Mouse (Mus musculus): ENCODE results near the gene Rabep2. TPM values are rescaled to one million over a fixed set of nuclear protein-coding genes. Genes with fewer than 3 reads are reported as not detected.
"Not testable (repeated sequence)": the region's sequence is repeated elsewhere in the genome, so short reads cannot be mapped to it uniquely, and the experiment has no call there.

Rabep2 gene
- total RNA-seq, 4 experiments from 2014 or later: 5.9 to 9.9 (median 6.0) TPM

DNA sequence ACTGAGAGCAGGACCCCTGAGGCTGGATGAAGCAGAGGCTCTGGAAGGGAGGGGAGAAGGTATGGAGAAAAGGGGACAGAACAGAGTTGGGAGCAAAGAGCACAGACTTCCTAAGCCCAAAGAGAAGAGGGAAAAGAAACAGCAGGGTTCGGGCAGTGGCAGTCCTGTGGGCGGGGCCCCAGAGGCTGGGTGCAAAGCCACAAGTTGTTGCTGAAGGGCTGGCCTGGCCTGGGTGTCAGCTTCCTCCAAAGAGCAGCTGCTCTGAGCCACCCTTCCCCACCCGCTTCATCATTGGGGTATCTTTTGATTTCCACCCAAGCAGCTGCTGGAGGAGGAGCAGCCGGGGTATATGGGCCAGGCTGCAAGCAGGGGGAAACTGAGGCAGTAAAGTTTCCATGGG lies 35.6 kb downstream of the Rabep2 start:
- DNase-seq (ENCODE audit: low spot score): no peak

DNA sequence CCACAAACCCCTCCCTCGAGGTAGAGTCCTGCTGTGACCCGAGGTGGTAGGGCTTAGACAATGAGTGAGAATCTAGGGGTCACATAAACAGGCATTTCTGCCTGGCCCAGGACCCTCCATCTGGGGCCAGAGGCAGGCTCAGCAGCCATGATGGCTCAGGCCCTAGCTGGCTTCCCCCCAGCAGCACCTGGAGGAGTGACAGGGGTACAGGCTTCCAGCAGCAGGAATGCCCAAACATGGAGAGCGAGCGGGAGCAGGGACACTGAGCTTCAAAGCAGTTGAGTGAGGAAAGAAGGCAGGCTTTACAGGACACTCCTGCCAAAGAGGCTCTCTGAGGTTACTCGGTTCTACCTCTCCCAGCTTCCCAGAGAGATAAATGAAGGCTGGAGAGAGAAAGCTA lies 36.3 kb downstream of the Rabep2 start:
- DNase-seq (ENCODE audit: low spot score): no peak

DNA sequence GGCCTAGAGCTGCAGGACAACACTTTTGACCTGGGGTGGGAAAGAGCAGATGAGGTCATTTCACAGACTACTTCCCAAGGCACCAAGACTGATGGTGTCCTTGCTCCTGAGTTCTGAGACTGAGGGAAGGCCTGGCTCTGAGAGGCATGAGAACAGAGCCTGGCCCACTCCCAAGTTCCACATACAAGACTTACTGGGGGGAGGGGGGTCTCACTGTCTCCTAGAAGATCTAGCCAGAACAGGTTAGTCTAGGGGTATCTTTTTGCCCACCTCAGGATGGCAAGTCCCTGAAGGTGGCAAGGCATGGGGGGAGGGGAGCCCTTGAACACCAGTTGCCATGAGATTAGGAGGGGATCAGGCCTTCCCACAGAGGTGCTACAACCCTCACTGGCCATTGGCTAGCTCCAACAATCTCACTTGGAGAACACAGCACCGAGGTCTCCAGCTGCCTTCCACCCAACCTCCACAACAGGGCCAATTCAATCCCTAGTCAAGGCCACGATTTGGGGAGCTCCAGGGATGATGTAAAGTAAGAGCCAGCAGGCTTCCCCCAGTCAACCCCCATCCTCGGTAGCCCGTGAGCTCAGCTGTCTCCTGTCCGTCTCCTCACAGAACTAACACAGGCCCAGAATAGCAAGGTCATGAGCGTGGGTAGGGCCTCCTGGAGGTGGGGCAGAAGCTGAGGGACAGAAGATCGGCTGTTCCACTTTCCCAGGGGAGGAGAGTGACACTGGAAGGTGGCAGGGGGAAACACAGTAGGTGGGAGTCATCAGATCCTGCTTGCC lies 36.9 kb downstream of the Rabep2 start:
- peak; percentile 48 for DNase-seq (ENCODE audit: low spot score)

DNA sequence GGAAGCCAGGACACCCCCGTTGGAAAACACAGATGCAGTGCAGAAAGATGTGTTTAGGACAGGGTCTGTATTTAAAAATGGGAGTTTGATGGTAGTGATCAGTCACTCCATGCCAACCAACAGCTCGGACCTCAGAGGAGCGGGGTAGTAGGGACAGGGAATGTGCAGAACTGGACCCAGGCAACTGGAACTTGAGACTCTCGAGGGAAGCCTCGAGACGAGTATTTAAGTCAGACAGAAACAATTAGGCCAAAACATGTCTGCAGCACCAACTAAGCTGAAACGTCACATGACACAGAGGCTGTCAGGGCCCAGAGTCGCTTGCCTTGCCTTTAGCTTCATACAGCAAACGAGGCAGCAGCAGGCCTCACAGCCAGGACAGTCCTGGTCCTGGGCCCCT lies 37.6 kb downstream of the Rabep2 start:
- no peak for DNase-seq (ENCODE audit: low spot score)

DNA sequence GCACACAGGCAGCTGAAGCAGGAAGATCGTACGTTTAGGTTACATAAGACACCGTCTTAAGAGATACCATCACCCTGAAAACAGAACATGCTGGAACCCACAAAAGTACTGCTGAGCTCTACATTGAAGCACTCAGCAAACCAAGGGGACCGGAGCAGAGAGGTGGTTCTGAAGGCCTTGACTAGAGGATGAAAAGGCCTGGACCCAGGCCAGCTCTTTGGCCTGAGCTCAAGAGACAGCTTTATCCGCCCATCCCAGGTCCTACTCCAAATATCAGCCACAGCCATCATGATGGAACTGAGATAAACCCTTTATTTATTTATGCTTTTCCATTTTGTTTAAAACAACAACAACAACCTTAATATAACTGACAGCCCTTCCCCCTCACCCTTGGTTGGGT lies 38.1 kb downstream of the Rabep2 start:
- DNase-seq (ENCODE audit: low spot score): no peak

DNA sequence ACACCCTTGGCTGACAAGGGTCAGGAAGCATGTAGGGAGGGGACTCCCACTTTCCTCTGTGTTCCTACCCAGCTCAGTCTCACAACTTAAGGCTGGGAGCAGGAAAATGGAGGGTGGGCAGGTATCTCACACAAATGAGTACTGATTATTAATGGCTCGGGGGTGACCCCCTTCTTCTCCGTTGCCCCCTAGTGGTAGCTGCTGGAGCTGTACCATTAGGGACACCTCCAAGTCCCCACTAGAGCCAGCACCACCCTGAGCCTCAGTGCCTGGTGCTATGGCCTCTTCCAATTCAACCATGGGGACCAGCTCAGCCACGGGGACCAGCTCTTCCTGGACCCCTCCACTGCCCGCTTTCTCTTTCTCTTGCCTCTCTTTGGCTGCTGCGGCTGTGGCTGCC lies 38.7 kb downstream of the Rabep2 start:
- no peak for DNase-seq (ENCODE audit: low spot score)

DNA sequence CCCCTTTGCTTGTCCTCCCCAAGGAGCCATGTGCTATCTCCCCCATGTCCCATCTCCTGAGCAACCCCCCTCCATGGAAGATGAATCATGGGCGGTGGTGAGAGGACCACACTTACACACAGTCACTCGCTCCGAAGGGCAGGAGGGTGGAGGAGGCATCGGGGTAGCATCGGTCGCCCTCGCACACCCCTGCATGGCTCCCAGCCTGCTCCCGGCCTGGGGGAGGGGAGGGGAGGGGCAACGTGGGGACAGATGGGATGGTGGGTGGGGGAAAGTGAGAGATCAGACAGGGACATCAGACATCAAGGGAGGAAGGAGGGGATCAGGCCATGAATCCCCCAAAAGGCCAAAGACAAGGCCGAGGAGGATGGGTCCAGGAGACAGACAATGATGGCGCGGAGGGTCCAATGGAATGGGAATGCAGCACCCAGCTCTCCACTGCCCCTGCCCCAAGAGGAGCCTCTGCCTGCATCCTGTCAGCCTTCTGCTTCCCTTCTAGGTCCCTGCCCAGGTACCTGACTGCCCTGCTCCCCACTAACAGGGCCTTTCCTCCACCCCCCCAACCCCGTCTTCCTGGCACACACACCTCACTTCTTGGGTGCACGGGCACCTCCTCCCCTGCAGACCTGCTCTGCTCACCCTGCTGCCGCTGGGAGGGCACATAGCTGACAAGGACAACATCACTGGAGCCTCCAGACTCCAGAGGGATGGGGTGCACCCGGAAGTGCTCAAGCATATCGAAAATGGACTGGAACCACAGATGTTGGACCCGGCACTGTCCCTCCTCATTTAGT lies 39.5 kb downstream of the Rabep2 start:
- no peak for DNase-seq (ENCODE audit: low spot score)

DNA sequence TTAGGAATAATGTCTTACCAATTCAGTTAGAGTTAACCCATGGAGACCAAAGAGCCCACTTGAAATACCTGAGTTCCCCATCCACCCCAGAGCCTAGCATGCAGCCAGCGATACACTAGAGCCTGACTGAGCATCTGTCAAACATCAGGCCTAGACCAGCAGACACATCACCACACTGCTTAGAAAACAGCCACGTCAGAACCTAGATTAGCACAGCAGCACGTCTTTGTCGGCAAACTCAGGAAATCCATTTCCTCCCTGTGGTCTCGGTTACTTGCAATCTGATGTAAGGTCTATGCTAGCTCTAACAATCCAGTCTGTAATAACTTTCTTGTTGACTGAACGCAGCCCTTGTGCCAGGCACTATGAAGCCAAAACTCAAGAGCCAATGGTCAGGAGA lies 41.5 kb downstream of the Rabep2 start:
- no peak for DNase-seq (ENCODE audit: low spot score)

DNA sequence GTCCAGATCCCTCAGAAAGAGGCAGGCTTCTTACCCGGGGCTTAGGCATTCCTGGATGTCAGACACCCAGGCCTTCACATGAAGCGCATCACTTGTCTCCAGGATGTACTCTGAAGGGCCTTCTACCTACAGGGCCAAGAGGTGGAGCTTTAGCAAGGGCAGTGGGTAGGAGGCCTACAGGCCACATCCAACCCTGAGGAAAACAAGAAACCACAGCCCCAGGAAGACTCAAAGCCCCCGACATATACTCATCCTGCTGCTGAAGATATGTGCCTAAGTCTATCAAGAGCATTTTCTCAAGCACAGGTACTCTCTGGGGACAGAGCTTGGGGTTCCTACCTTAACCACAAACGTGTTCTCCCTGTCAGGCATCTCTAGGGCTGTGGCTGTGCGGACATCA lies 42.8 kb downstream of the Rabep2 start:
- no peak for DNase-seq (ENCODE audit: low spot score)

DNA sequence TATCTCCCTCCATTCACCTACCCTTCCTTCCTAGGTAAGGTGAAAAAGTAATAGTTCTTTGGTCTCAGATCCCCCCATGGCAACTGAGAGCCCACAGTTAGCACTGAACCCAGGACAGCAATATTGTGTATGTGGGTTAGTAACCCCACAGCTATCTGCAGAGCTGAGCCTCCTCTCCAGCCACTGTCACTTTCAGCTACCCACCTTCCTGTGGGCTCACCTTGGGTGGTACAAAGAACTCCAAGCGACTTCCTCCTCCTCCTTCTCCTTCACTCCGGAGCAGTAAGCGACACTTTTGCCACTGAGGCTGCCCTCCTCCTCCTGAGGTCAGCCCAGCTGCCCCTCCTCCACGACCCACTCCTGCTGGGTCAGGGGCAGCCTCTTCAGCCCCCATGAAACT lies 43.3 kb downstream of the Rabep2 start:
- no peak for DNase-seq (ENCODE audit: low spot score)

DNA sequence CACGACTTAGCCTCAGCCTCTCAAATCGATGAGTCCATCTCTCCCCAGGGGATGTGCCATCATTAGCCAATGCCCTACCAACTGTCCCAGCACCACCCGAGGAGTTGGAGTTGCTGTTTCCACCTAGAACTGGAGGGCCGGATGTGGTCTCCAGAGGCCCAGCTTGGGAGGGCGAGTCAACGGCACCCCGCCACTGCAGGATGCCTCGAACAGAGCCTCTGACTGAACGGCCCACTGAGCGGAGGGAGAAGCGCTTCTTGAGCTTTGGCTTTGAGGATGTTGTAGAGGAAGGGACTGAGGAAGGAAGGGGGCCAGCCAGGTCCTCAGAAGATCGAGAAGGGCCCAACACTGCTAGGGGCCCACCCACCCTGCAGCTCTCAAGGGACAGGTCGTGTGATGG lies 43.7 kb downstream of the Rabep2 start:
- DNase-seq (ENCODE audit: low spot score): no peak

DNA sequence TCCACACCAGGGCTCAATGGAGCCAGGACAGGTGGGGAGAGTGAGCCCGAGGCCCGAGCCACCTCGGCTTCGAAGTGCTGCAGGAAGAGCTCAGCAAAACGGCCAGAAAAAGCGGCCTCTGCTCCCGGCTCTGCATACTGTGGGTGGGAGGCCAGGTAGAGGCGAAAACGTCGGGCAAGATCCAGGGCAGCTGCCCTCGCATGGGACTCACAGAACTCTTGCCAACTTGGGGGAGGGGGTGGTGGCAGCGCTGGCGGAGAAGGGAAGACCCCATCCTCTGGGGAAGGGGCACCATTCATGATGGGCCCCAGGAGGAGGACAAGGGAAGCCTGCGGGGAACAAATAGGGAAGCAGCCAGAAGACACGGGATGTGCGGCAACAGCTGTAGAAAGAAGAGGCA lies 44.2 kb downstream of the Rabep2 start:
- no peak for DNase-seq (ENCODE audit: low spot score)

DNA sequence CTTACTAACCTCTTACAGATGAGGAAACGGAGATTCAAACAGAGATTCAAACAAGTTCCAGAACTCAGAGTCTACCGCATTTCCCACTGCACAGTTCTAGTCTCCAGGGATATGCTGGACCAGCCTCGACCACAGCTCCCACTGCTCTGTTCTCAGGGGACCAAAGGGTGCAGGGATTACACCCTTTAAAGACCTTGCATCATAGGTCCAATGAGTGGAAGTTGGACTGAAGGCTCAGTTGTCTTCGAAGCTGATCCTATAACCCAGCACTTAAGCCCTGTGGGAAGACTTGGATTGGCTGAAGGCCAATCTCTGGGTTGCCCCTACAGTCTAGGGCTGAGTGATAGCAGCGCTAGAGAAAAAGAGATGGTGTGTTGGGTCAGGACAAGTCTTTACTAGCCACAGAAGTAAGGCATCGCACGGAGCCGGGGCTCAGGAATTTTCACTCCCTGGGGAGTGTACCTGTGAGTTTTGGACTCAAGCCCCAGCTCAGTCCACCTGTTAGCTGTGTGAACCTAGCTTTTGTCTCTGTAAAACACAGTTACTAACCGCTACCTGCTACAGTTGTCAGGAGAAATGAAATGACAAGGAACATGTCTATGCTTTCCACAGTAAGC lies 45.0 kb downstream of the Rabep2 start:
- DNase-seq (ENCODE audit: low spot score): no peak

DNA sequence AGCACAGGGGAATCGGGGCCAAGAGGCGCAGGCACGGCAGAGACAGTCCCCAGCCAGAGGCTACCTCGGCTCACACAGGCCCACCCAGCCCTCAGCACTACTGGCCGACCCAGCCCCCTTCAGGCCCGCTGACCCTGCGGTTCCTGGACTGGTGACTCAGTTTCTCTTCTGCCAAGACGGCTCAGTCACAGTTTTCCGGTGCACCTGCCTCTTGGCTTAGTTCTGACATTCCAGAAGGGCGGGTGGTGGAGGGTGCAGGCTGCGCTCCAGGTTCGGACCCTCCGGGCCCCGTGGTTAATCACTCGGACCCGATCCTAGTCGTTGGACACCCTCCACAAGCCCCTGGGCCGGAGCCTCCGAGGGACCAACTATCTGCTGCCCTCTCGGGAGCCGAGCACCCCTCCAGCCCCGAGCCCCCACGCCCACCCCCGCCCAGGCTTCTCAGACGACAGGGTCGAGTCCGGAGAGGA lies 46.0 kb downstream of the Rabep2 start:
- no peak for DNase-seq (ENCODE audit: low spot score)

DNA sequence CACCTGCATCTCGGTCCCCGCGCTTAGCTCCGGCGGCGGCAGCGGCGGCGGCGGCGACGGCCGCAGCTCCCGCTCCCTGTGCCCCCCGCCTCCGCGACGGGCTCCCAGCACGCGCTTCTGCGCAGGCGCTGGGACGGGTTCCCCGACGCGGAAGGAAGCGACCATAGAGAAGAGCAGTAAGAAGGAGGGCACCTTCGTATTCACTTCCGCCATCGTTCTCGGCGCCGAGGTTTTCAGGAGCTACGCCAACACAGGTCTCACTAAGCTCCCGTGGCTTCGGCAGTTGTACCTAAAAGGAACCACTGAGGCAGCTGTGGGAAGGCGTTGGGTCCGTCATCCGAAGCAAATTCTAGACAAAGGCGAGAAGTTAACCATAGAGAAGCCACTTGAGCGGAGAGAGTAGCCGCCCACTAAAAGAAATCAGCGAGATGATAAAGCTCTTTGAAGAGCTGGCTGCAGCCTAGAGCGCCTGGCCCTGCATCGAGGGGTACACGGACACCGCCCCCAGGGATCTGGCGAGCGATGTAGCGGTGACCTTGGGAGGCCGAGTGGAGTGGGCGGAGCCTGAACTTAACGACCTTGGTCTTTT lies 46.5 kb downstream of the Rabep2 start, which contains the start of gene Sh2b1:
Sh2b1 (minus strand) TSS at position 432 of the 589 bp plus-strand sequence.
- DNase-seq (ENCODE audit: low spot score): peak; percentile 86

DNA sequence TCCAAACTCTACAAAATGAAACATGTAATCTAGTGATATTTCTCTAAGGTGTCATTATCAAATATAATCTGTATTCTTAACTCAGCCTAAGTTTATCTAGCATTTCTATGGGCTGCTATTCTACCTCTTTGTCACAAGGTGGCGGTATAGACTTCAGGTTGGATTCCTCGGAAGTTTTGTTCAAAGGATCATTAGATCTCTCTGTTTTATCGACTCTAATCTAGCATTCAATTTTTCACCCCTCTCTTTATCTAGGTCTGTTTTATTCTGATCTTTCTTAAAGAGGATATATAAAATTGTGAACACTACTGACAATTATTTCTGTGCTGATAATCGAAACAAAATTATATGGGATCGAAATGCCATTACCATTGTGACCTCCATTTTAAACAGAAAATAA lies 53.1 kb downstream of the Rabep2 start:
- no peak for DNase-seq (ENCODE audit: low spot score)

DNA sequence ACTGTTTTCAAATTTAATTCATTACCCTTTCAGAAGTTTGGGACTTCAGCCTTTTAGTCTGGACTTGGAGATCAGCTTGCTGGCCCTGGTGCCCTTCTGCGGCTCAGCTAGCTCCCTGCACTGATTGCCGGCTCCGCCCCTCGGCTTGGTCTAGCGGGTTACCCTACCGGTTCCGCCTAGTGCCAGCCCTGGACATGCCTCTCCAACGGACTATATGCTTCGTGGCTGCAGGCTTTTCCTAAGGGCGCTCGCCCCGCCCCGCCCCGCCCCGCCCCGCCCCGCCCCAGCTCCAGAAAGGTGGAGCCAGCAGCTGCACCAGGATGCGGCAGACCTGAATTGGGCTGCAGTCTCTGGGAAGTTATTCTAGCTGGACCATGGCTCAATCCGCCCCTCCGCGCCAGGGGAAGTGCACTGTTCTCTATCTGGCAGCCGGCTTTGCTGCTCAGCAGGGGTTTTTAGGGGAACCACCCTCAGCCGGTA lies 53.9 kb downstream of the Rabep2 start:
- DNase-seq (ENCODE audit: low spot score): peak; percentile 84

DNA sequence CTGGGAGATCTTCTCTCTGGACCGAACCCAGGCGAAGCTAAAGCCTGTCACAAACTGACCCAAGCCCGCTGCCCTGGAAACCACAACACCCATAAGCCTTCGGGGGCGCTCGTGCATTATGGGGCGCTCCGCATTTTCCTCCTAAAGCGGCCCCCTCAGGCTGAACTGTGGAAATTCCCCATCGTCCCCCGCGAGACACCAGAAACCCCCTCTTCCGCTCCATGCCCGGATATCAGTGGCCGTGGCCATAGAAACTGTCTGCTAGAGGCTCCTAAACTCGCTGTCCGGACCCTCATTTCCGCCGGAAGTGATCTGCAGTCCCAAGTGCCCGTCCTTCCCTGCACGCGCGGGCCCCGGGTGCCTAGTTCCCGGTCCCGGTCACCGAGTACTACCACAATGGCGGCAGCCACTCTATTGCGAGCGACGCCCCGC lies 58.5 kb downstream of the Rabep2 start, which contains the start of gene Tufm:
Tufm (plus strand) TSS at position 310 of the 432 bp plus-strand sequence.
- peak; percentile 98 for DNase-seq (ENCODE audit: low spot score)

DNA sequence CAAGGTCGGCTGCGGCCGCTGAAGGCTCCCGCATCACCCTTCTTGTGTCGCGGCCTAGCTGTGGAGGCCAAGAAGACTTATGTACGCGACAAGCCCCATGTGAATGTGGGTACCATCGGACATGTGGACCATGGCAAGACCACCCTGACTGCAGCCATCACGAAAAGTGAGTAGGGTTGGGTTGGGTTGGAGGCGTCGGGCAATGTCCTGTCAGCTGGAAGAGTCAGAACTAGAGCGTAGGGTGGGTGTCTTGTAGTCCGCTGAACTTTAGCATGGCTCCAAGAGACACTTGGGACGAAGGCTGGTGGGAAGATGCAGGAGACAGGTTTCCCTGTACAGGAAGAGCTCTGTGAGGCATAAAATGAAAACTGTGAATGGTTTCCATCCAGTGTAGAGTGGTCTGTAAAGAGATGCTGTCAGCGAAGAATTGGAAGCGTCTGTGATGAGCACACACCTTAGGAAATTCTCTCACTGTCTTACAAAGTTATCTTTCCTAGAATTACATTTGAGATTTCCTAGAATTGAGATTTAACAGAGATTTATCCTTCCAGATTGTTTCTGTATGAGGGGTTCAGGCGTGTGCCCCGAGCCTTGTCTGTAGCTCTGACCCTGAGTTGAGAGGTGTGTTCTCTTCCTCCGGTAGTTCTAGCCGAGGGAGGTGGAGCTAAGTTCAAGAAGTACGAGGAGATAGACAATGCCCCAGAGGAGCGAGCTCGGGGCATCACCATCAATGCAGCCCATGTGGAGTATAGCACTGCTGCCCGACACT lies 59.2 kb downstream of the Rabep2 start:
- not testable (repeated sequence) for DNase-seq (ENCODE audit: low spot score)

DNA sequence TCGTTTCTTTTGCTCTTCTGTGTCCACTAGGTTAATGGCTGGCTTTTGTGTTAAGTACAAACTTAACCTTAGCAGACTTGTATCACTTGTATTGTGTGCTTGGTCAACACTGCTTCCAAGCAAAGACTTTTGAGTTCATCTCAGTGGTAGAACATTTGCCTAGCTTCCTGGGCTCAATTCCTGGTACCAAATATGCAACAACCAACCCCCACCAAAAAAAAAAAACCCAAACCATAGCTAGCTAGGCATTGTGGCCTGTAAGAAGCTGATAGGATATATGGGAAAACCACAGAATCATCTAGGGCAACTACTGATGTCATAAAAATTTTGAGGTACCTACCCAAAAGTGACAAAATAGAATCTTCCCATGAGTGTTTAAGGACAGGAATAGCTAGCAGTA lies 62.4 kb downstream of the Rabep2 start:
- no peak for DNase-seq (ENCODE audit: low spot score)

DNA sequence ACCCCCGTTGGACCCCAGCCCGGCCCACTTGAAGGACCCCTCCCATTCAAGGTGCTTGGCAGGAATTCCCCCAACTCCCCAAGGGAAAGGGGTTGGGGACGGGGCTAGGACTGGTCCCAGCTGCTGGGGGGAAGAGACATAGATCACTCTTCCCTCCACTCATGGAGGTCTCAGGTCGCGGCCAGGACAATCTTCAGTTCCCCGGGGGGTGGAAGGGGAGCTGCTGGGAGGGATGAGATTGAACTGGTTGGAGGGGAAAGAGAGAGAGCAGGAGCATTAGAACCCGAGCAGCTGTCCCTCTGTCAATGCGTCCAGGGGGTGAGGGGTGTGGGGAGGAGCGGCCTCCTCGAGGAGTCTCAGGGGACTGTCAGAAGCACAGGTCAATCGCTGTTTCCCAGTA lies 63.4 kb downstream of the Rabep2 start:
- no peak for DNase-seq (ENCODE audit: low spot score)
